Mouse (Mus musculus) embryonic fibroblast, embryonic 13.5 days (primary cell): ENCODE results near the gene Efna2. TPM values are rescaled to one million over a fixed set of nuclear protein-coding genes. Genes with fewer than 3 reads are reported as not detected.

Source experiments
- H3K27ac ChIP-seq: 2 replicates; pipeline ENCODE4 v1.5.1; 2012; ENCODE audit warnings: low read length, control low read depth, inconsistent platforms; ENCODE audit not compliant: insufficient read depth
- H3K4me1 ChIP-seq: 2 replicates; pipeline ENCODE4 v1.6.1; 2011; ENCODE audit warnings: low read length; ENCODE audit not compliant: control insufficient read depth, insufficient read depth
- H3K4me3 ChIP-seq: 2 replicates; pipeline ENCODE4 v1.5.1; 2011; ENCODE audit warnings: mild to moderate bottlenecking, control low read depth, low read length; ENCODE audit not compliant: insufficient read depth
- CTCF ChIP-seq: IDR thresholded peaks from 2 replicates; pipeline ENCODE4 v1.5.1; 2011; ENCODE audit warnings: mild to moderate bottlenecking, control low read depth, low read length, moderate library complexity, borderline replicate concordance; ENCODE audit not compliant: insufficient read depth
- POLR2A ChIP-seq: IDR thresholded peaks from 2 replicates; pipeline ENCODE4 v1.6.1; 2011; ENCODE audit warnings: low read depth, mild to moderate bottlenecking, control low read depth, low read length, moderate library complexity
- polyA plus RNA-seq: library from polyadenylated mRNA; stranded (reverse); fragments of >200 nt; gene quantifications from 2 replicates; pipeline ENCODE4 v1.2.4, GENCODE M21; 2011; ENCODE audit warnings: low read depth; ENCODE audit not compliant: missing spikeins, insufficient read length

Efna2 gene
- polyA plus RNA-seq, 1 experiment: 8.3 TPM

DNA sequence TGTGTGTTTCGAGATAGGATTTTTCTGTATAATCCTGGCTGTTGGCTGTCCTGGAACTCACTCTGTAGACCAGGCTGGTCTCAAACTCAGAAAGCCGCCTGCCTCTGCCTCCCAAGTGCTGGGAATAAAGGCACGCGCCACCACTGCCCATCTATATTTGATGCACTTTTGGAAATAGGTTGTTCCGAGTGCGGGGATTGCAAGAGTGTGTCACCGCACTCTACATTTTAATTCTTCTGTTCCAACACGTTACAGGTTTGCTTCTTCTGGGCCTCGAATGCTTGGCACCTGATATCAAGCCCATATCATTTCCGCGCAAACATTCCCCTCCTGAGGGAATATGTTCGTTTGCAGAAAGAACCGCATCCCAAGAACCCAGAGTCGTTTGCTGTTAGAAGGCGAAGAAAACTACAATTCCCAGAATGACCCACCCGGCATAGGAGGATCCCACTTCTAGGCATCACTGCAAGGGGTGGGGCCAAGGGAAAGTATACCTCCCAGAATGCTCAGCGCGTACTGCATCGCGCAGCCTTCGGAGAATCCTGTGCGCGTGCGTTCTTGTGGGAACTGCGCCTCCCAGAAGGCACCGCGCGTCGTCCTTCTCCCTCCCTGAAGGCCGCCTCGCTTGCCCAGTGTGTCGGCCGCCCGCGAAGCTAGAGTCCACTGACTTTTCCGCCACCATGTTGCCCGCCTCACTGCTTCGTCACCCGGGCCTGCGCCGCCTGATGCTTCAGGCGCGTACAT, 37.3 kb upstream of the Efna2 start:
- Histone ChIP-seq H3K27ac (peak overlapping the region; percentile 76), H3K4me1 (peaks cover 4% of the 10 kb centered on the region; the same call in 1 of the 2 replicates), H3K4me3 (peak overlapping the region; percentile 83)
- TF ChIP-seq CTCF (no peak), POLR2A (peak; percentile 84)

DNA sequence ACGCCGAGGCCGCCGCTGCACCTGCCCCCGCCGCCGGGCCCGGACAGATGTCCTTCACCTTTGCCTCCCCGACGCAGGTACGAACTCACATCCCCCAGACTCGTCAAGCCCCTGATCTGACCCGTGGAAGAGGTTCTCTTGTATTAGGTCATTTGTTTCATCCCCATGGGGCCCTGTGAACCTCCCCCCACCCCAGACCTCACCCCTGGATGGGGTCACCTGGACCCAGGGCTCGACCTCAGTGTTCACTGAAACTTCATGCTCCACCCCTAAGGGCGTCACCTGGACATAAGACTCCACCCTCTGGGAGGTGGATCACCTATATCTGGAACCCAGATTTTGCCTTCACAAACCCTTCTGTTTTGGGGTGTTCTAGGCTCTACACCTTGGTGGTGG, 36.8 kb upstream of the Efna2 start:
- Histone ChIP-seq H3K4me3 (peak overlapping the region; percentile 83), H3K27ac (peak overlapping the region; percentile 62), H3K4me1 (peaks cover 4% of the 10 kb centered on the region; the same call in 1 of the 2 replicates)
- TF ChIP-seq CTCF (no peak), POLR2A (no peak)

DNA sequence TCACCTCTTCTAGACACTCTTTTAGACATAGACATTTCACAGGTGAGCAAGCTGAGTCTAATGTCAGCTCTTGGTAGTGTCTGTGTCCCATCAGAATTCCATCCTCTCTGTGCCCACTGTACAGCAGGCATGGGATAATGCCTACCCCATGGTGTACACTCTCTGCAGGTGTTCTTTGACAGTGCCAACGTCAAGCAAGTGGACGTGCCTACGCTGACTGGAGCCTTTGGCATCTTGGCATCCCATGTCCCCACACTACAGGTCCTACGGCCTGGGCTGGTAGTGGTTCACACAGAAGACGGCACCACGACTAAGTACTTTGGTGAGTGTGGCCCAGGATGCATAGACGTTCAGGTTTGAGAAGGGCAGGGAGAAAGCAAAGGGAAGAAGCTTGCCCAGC, 35.6 kb upstream of the Efna2 start:
- peaks cover 2% of the 10 kb centered on the region; the same call in 1 of the 2 replicates for H3K4me1 ChIP-seq
- H3K27ac ChIP-seq: no peak overlapping the region
- no peak overlapping the region for H3K4me3 ChIP-seq
- TF ChIP-seq CTCF (no peak), POLR2A (no peak)

DNA sequence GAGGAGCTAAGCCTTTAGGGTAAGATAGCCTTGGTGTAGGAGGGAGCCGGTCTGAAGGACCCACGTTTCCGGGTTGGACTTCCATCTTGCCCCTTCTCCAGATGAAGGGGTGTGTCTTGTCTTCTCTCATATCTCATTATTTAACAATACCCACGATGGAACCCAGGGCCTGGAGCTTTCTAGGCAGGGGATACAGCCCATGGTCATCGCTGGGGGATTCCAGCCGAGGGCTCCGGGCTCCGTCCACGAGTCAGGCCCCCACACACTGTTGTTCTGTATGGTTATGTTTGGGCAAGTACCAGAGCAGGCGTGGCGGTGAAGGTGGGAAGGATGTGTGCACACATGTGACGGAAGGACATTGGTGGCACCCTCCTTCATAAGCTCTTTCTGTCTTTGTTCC, 35.1 kb upstream of the Efna2 start:
- H3K27ac ChIP-seq: no peak overlapping the region
- peaks cover 2% of the 10 kb centered on the region; the same call in 1 of the 2 replicates for H3K4me1 ChIP-seq
- TF ChIP-seq CTCF (no peak), POLR2A (no peak)
- no peak overlapping the region for H3K4me3 ChIP-seq

DNA sequence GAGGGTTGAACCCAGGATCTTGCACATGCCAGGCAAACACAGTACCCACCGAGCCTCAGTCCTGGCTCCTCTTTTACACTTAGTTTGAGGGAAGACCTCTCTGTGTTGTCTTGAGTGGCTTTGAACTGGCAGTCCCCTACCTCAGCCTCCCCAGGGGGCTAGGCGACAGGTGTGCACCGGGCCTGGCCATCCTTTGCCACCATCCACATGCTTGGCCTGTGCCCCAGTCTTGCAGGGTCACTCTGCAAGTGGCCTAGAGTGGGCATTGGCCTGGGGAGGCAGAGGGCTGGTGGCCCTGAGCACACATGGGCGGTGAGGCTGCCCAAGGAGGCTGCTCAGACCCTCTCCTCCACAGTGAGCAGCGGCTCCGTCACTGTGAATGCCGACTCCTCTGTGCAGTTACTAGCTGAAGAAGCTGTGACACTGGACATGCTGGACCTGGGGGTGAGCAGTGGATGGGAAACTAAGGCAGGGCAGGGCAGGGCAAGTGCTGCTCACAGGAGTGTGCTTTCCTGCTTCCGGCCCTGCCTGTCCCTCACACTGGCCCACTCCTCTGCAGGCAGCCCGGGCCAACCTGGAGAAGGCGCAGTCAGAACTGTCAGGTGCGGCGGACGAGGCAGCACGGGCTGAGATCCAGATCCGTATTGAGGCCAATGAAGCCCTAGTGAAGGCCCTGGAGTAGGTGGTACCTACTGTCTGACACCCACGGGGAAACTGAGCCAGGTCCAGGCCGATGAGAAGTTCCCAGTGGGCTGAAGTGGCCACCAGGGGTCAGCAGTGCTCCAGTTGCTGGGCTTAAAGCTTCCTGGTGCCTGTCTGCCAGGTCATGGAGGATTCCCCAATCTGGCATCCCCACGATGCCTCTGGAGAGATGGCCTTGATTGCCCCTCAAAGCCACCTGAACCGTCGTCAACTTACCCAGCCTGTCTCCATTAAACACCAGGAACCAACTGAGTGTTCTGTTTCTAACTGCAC, 34.1 kb upstream of the Efna2 start:
- Histone ChIP-seq H3K4me3 (no peak overlapping the region), H3K27ac (no peak overlapping the region), H3K4me1 (peaks cover 2% of the 10 kb centered on the region; the same call in 1 of the 2 replicates)
- TF ChIP-seq POLR2A (no peak), CTCF (peak; percentile 74)

DNA sequence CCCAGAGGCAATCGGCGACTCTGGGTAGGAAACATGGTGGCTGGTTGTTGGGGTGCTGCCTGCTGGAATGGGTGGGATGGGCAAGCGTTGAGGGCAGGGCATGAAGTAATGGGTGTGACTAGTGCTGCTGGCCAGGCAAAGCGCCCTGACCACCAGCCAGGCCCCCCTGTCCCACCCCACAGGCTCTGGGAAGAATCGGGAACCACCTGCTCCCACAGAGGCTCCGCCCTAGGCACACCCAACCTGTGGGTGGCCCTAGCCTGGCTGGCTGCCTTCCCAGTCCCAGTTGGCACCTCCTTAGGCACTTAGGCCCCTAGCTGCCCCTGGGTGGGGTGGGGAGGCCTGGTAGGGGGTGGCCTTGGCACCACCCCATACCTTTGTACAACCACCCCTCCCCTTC, 33.4 kb upstream of the Efna2 start:
- Histone ChIP-seq H3K4me3 (no peak overlapping the region), H3K27ac (no peak overlapping the region), H3K4me1 (peaks cover 2% of the 10 kb centered on the region; the same call in 1 of the 2 replicates)
- no peak for TF ChIP-seq POLR2A
- no peak for TF ChIP-seq CTCF

DNA sequence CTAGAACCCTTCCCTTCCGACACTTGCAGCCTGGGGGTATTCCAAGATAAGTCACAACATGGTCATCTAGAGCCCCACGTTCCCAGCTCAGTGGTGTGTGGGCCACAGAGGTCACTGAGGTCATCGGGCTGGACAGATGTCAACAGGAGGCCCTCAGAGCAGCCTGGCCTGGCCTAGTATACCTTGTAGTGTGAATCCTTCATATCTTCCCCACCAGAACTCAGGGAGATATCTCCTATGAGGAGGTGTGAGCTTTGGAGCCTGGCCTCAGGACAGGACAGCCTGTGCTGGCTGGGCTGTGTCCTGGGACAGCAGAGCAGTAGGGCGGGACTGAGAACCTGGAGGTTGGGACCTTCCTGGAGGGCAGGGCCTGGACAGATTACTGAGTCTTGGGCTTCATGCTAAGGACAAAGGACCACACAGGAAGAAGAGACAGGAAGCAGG, 32.7 kb upstream of the Efna2 start:
- H3K4me1 ChIP-seq: peaks cover 2% of the 10 kb centered on the region; the same call in 1 of the 2 replicates
- H3K27ac ChIP-seq: no peak overlapping the region
- H3K4me3 ChIP-seq: no peak overlapping the region
- TF ChIP-seq POLR2A (no peak), CTCF (no peak)

DNA sequence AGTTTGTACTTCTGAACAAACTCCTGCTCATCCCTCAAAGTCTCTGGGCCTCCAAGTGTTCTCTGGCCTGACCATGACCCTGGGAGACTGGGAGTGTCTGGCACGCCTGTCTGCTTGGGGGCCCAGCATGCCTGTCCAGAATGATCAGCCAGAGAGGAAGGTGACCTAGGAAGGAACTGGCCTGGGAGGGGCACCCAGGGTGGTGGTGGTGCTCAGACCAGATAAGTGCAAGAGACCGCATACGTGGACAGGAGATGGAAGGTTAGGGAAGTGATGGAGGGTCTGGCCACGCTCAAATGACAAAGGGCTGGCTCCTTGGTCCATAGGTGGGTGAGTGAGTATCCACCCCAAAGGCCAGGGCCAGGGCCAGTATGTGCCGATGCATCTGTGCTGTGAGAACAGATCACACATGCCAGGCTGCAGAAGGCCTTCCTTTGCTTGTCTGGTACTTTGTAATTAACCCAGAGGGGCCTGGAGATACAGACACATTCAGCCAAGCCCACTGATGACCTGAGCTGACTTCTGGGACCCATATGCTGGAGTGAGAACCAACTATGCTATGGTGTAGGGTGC, 32.0 kb upstream of the Efna2 start:
- Histone ChIP-seq H3K4me3 (no peak overlapping the region), H3K4me1 (peaks cover 2% of the 10 kb centered on the region; the same call in 1 of the 2 replicates), H3K27ac (no peak overlapping the region; the same call in 1 of the 2 replicates)
- no peak for TF ChIP-seq CTCF
- TF ChIP-seq POLR2A: no peak

DNA sequence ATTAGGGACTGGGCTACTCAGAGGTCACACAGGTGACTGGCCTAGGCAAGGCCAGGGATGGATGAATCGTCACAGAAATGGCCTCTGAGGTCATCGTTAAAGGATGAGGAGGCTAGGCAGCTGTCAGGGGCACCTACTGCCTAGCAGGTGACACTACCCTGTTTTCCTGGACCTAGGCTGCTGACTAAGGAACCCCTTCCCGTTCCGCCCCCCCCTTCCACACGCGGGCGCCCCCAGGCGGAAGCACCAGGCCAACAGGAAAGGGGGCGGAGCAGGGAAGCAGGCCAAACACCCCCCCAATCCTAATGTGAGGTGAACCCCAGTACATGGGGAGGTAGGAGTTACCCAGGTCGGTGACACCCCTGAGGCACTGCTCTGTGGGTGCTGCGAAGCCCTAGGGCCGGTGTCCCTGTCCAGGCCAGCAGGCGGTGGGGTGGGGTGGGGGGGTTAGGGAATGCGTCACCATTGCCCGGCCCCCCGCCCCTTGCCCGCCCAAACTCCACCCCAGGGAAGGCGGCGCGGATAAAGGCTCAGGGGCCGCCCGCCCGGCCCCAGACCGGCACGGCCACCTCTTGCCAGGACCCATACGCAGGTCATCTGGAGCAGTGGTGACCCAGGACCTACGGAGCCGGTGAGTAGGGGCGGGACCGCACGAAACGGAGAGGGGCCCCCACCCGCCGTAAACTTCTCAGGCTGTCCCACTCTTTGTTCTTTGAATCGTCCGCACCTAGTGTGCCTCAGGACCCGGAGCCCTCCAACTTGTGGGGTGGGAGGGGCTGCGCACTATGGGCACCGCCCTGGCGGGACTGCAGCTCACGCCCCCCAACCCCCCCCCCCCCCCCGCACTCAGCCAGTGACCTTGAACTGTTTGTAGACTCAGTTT, 31.3 kb upstream of the Efna2 start, which contains the start of gene Midn:
Midn (plus strand) TSS at position 554 of the 883 bp plus-strand sequence.
- H3K4me1 ChIP-seq: peaks cover 2% of the 10 kb centered on the region; the same call in 1 of the 2 replicates
- peak within 1 kb of the TSS; percentile 87 for H3K27ac ChIP-seq

More for the DNA sequence above, 31.3 kb upstream of the Efna2 start, which contains the start of gene Midn:
- peak within 1 kb of the TSS; percentile 71 for H3K4me3 ChIP-seq
- TF ChIP-seq POLR2A: peak; percentile 98
- TF ChIP-seq CTCF: peak; percentile 28; the same call in 1 of the 2 replicates
